Mouse (Mus musculus) liver, adult 2 months (tissue): ENCODE data around the gene Pidd1.

Source experiments
- CTCF ChIP-seq: fragments of 200-500 bp; IDR thresholded peaks from 2 replicates; pipeline ENCODE4 v1.5.1; 2011; ENCODE audit warnings: low read depth, low read length, control low read depth
- POLR2A ChIP-seq: fragments of 200-500 bp; IDR thresholded peaks from 2 replicates; pipeline ENCODE4 v1.6.1; 2011; ENCODE audit warnings: low read length, control low read depth; ENCODE audit not compliant: insufficient read depth; ENCODE audit errors: extremely low read depth

GRCm38 (mm10) chr7:141460001-141460390 is 16.2 kb upstream of the Pidd1 start:
- TF ChIP-seq CTCF (no peak), POLR2A (no peak)
